Mouse (Mus musculus): ENCODE measurements at regions not wholly inside any gene's neighbourhood (a gene's known extent, or its start where the extent isn't known, plus 50 kb on each side); places are given as distances from the start of the nearest gene placed in this dataset.

GRCm38 (mm10) chr7:40683176-40683575 lies 215.0 kb upstream of the Vstm2b start:
- TF ChIP-seq POLR2A (IDR thresholded peaks at IDR 0.05; ENCODE audit: low read depth, low read length) (no peak), CTCF (conservative IDR thresholded peaks at IDR 0.05; ENCODE audit: insufficient read depth, insufficient read length, low read depth, low read length) (no peak)
